Mouse (Mus musculus) intestine, postnatal 0 days (tissue): ENCODE data around the gene Epha10. TPM values are rescaled to one million over a fixed set of nuclear protein-coding genes. Genes with fewer than 3 reads are reported as not detected.
A peak's percentile ranks its signal among the peaks of the same experiment; 100 is the strongest.

Experiments used
- ATAC-seq: fragments of 200-750 bp; cut with Nextera tagmentation; 2 replicates; pipeline ENCODE4 v1.8.0; 2017; ENCODE audit warnings: mild to moderate bottlenecking, moderate TSS enrichment, moderate library complexity
- H3K27ac ChIP-seq: fragments of 300-500 bp; sonication (generic); 2 replicates; pipeline ENCODE4 v1.5.1; 2014; ENCODE audit warnings: mild to moderate bottlenecking, low read depth, low read length, moderate library complexity
- H3K27me3 ChIP-seq: fragments of 300-500 bp; sonication (generic); replicated peaks from 2 replicates; pipeline ENCODE4 v1.6.1; 2014; ENCODE audit warnings: low read length, mixed read lengths; ENCODE audit not compliant: control insufficient read depth, insufficient read depth
- H3K36me3 ChIP-seq: fragments of 300-500 bp; sonication (generic); 2 replicates; pipeline ENCODE4 v1.6.1; 2014; ENCODE audit warnings: mild to moderate bottlenecking, moderate library complexity; ENCODE audit not compliant: control insufficient read depth, insufficient read depth
- H3K4me1 ChIP-seq: fragments of 300-500 bp; sonication (generic); replicated peaks from 2 replicates; pipeline ENCODE4 v1.6.1; 2014; ENCODE audit warnings: antibody characterized with exemption, low read length, mixed read lengths; ENCODE audit not compliant: control insufficient read depth, insufficient read depth
- H3K4me2 ChIP-seq: fragments of 300-500 bp; sonication (generic); replicated peaks from 2 replicates; pipeline ENCODE4 v1.6.1; 2014; ENCODE audit warnings: low read depth, mild to moderate bottlenecking, moderate library complexity
- H3K4me3 ChIP-seq: fragments of 300-500 bp; sonication (generic); 2 replicates; pipeline ENCODE4 v1.5.1; 2014; ENCODE audit warnings: low read depth, low read length
- H3K9ac ChIP-seq: fragments of 300-500 bp; sonication (generic); 2 replicates; pipeline ENCODE4 v1.6.1; 2014; ENCODE audit warnings: mild to moderate bottlenecking, low read depth, low read length
- H3K9me3 ChIP-seq: fragments of 300-500 bp; sonication (generic); 2 replicates; pipeline ENCODE4 v1.6.1; 2016; ENCODE audit warnings: mixed run types; ENCODE audit not compliant: control insufficient read depth
- CTCF ChIP-seq: sonication (generic); IDR thresholded peaks from 2 replicates; pipeline ENCODE4 v1.5.1; 2016; ENCODE audit warnings: low read depth, mild to moderate bottlenecking, control low read depth, antibody characterized with exemption, moderate library complexity
- WGBS: fragments of 180-500 bp; shearing (Covaris S2); extraction: QIAGEN DNeasy Blood & Tissue Kit; methylation state at CpG from one replicate; pipeline ENCODE4 v1.1.7; 2014; 5-methylcytosine and 5-hydroxymethylcytosine counted together
- polyA plus RNA-seq: library from polyadenylated mRNA; unstranded; fragments of >200 nt; fragmentation: Nextera tagmentation; extraction: Ambion mirVana; gene quantifications from 2 replicates; pipeline ENCODE4 v1.2.1, GENCODE M21; 2015

Epha10 gene
- polyA plus RNA-seq, result 0.03 and 0.04 TPM in 2 replicates

DNA sequence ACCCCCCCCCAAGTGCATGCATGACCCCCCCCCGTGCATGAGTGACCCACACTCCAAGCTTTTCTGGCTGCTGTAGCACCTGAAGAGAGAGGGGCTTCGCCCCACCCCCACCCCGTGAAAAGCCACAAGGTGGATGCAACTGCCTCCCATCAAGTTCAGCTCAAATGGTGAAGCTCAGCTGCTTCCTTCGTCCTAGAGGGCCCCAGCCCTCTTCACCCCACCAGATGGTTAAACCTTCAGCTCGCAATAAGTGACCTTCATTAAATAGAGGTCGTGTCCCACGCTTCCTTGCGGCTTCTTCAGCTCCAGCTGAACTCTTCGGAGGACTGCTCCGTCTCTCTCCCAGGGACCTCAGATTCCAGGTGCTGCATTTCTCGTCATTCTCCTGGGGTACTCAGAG lies at the start of gene Epha10:
Epha10 (plus strand) TSS at position 301 of the 400 bp plus-strand sequence.
- no peaks in the 10 kb centered on the region for H3K4me1 ChIP-seq
- peaks cover 35% of the 10 kb centered on the region for H3K27me3 ChIP-seq
- no peak within 1 kb of the TSS for H3K9ac ChIP-seq
- no peak for TF ChIP-seq CTCF
- H3K4me3 ChIP-seq, result peak within 1 kb of the TSS; percentile 20
- no peaks in the 10 kb centered on the region for H3K36me3 ChIP-seq
- 8% methylated on average over 11 of the region's 11 CpGs for WGBS
- ATAC-seq, result no peak
- H3K27ac ChIP-seq, result no peak within 1 kb of the TSS
- peak within 1 kb of the TSS; percentile 37 for H3K4me2 ChIP-seq
- H3K9me3 ChIP-seq, result no peaks in the 10 kb centered on the region

DNA sequence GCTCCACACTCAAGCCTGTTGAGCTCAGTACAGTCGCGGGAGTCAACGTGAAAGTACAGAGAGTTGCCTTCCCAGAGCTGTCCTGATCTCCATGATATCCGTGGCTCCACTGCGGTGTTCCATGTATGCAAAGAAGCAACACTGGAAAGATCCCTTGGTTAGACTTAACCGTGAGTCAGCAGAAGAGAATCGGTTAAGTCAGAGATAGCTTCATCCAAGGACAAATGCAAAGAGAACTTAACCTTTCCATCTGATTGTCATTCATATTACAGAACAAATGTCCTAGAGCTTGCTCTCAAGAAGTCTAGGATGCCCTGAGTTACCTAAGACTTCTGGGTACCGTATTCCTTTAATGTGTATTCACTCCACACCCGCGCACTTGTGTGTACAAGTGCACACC lies 47.9 kb upstream of the Epha10 start:
- TF ChIP-seq CTCF, result no peak

DNA sequence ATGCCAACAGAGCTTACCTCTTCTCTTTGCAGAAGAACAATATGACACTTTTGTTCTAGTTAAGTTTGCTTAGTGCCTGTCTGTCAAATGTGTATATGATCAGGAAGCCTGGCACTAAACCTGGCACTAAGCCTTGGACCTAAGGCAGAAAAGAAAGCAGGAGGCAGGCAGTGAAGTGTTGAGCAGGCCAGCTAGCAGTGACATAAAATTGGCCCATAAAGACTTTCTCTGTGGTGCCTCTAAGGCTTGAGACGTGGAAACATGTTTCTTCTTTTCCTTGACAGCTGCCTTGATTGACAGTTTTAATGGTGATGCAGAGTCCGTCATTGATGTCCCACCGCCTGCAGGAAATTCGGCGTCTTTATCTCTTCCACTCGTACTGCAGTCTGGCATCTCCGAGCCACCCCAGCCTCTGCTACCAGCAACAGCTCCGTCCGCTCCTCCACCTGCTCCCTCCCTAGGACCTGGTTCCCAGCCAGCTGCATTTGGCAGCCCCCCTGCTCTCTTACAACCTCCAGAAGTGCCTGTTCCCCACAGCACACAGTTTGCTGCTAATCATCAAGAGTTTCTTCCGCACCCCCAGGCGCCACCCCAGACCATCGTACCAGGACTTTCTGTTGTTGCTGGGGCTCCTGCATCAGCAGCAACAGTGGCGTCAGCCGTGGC lies 42.5 kb upstream of the Epha10 start:
- H3K4me1 ChIP-seq, result no peaks in the 10 kb centered on the region
- no peak for ATAC-seq

More for the DNA sequence above, 47.9 kb upstream of the Epha10 start:
- H3K9me3 ChIP-seq, result no peaks in the 10 kb centered on the region
- WGBS, result 96% methylated on average over 10 of the region's 10 CpGs
- H3K27ac ChIP-seq, result no peak overlapping the region
- no peak for ATAC-seq
- H3K36me3 ChIP-seq, result peaks cover 42% of the 10 kb centered on the region
- no peaks in the 10 kb centered on the region for H3K27me3 ChIP-seq
- H3K4me1 ChIP-seq, result no peaks in the 10 kb centered on the region
- H3K9ac ChIP-seq, result no peak overlapping the region
- no peak overlapping the region for H3K4me2 ChIP-seq
- H3K4me3 ChIP-seq, result no peak overlapping the region

DNA sequence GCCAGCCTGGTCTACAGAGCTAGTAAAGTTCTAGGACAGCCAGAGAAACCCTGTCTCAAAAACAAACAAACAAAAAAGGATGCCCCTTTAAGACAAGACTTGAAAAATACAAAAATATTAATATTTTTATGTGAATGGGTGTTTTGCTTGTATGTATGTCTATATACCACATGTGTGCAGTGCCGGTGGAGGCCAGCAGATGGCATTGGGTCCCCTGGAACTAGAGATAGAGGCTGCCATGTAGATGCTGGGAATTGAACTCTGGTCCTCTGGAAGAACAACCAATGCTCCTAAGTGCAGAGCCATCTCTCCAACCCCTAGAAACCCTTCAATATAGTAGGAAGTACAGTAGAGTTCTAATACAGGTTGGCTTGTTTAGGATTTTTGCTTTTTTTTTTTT lies 39.7 kb upstream of the Epha10 start:
- Histone ChIP-seq H3K4me1 (no peaks in the 10 kb centered on the region), H3K27ac (no peak overlapping the region), H3K27me3 (no peaks in the 10 kb centered on the region), H3K9me3 (no peaks in the 10 kb centered on the region), H3K4me3 (no peak overlapping the region), H3K4me2 (no peak overlapping the region), H3K36me3 (peaks cover 44% of the 10 kb centered on the region), H3K9ac (no peak overlapping the region)
- 100% methylated on average over 1 of the region's 1 CpGs for WGBS
- TF ChIP-seq CTCF, result peak; percentile 31
- no peak for ATAC-seq

More for the DNA sequence above, 42.5 kb upstream of the Epha10 start:
- Histone ChIP-seq H3K27ac (no peak overlapping the region), H3K4me2 (no peak overlapping the region), H3K4me3 (no peak overlapping the region), H3K36me3 (peaks cover 35% of the 10 kb centered on the region), H3K9ac (no peak overlapping the region), H3K9me3 (no peaks in the 10 kb centered on the region), H3K27me3 (no peaks in the 10 kb centered on the region)
- 91% methylated on average over 14 of the region's 14 CpGs for WGBS
- no peak for TF ChIP-seq CTCF

DNA sequence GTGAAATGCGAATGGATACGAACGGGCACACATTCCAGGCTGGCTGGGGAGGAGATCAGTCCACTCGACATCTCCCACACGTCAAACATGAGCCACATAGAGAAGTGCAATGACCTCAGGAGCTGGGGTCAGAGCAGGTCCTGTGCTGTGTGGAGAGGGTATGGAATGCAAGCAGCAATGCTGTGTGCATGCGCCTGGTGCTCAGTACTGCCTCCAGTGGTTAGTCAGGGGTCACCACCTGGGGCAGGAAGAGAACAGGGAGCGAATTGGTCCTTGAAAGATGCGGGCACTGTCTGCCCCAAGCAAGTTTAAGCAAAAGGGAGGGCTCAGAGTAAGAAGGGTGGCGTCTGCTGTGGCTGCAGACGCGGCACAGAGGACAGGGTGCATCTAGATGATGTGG lies 37.2 kb upstream of the Epha10 start:
- 59% methylated on average over 11 of the region's 11 CpGs for WGBS
- Histone ChIP-seq H3K36me3 (peaks cover 38% of the 10 kb centered on the region), H3K9me3 (no peaks in the 10 kb centered on the region), H3K4me1 (no peaks in the 10 kb centered on the region), H3K9ac (no peak overlapping the region), H3K4me2 (no peak overlapping the region), H3K27ac (no peak overlapping the region), H3K27me3 (no peaks in the 10 kb centered on the region), H3K4me3 (no peak overlapping the region)
- peak; percentile 94 for TF ChIP-seq CTCF
- ATAC-seq, result peak; percentile 58; the same call in 1 of the 2 replicates

DNA sequence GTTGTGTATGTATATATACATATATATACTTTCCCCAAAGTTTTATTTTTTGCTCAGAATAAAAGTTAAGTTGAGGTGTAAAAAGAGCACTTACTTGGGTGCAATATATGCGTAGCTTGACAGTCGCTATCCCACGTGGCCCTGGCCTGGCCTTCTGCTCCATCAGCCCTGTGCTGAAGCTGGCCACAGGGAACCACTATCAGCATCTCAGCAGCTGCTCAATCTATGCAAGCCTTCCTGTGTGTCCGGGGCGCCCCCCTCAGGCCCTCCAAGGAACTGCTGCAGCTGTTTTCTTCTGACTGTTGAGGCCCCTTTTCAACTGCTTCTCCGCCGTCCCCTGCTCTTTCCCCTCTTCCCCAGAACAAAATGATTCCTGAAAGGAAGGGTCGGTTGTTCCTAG lies 33.1 kb upstream of the Epha10 start:
- H3K9ac ChIP-seq, result no peak overlapping the region; the same call in 1 of the 2 replicates
- H3K27ac ChIP-seq, result no peak overlapping the region
- peak; percentile 95 for TF ChIP-seq CTCF
- WGBS, result 11% methylated on average over 8 of the region's 8 CpGs
- no peak overlapping the region for H3K4me3 ChIP-seq
- H3K27me3 ChIP-seq, result no peaks in the 10 kb centered on the region
- ATAC-seq, result no peak
- no peak overlapping the region for H3K4me2 ChIP-seq
- H3K4me1 ChIP-seq, result no peaks in the 10 kb centered on the region; the same call in none of the 2 replicates
- peaks cover 20% of the 10 kb centered on the region; the same call in 1 of the 2 replicates for H3K36me3 ChIP-seq
- no peaks in the 10 kb centered on the region for H3K9me3 ChIP-seq
